Mouse (Mus musculus) A20 (cell line): ENCODE measurements around the gene Ankrd33b.

Experiments
- DNase-seq: peaks from one replicate; pipeline ENCODE4 v3.0.0-alpha.2; 2011; ENCODE audit warnings: low read depth, low spot score

The Ankrd33b gene

DNA sequence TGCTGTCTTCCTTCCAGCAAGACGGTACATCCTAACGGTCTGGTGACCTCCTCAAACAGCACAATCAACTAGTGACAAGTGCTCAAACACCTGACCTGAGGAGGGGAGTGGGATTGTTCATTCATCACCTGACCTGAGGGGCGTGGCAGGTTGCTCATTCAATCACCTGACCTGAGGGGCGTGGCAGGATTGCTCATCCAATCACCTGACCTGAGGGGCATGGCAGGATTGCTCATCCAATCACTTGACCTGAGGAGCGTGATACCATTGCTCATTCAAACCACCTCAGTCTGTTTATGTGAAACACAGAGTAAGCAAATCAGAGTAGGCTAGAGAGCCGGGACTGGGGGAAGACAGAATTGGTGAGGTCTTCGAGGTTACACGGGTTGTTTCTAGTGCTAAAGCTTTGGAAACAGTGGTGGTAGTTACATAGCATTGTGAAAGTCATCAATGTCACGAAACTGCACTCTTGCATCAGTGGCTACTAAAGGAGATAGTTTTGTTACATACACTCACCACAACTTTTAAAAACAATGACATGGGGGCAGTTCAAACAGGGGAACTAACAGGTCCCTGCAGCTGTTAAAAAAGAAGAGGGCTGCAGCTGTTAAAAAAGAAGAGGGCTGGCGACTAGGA, 28.8 kb downstream of the Ankrd33b start:
- peak; percentile 98 for DNase-seq

DNA sequence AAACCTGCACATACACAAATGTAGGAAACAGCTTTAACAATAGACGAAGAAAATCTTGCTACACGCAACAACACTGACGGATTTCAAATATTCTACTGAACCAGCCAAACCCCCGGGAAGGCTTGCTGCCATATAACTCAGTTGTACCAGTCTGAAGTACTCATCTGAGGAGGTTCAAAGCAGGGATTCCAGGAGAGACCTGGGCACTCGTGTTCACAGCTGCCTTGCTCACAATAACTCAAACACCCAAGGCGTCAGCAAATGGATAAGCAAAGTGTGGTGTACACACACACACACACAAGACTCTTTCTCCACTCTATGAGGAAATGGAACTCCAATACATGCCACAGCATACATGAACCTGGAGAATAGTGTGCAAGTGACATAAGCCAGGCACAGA, 29.5 kb downstream of the Ankrd33b start:
- peak; percentile 63 for DNase-seq

GRCm38 (mm10) chr15:31337192-31337741, 30.3 kb downstream of the Ankrd33b start:
- peak; percentile 77 for DNase-seq

- DNase-seq = peak; percentile 84
These were observed 30.8 kb downstream of the Ankrd33b start for GRCm38 (mm10) chr15:31336685-31337084.

DNA sequence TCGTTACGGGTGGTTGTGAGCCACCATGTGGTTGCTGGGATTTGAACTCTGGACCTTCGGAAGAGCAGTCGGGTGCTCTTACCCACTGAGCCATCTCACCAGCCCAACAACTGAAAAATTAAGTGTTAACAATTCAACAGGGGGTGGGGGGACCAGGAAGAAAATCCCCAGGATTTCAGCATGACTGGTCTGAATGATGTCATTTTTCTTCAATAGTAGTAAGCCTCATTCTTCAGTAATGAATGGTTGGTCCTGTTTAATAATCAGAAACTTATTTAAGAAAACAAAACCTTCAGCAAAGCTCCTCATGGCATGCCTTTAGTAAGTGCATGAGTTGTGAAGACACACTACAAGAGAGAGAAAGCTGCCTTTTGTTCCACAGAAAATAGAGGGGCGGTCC, 32.7 kb downstream of the Ankrd33b start:
- no peak for DNase-seq

DNA sequence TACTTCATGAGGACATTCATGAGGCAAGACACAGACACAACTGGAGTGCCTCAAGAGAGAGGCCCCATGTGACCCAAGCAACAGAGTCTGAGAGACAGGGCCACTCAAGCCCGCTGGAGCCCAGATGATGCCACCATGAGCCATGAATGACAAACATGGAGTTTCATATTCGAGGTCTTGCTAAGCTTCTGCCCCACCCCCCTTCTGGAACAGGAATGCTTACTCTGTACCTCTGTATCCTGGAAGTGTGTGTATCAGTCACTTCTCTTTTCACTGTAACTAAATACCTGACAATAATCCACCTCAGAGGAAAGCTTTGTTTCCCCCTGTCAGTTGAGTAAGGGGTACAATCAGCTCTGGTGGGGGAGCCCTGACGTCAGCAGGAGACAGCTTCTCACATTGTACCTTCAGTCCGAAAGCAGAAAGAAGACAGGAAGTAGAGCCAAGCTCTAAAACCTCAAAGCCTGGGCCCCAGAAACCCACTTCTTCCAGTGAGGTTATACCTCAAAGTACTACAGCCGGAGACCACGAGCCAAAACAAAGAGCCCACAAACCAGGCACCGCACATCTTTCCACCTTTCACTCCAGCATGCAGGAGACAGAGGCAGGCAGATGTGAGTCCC, 34.9 kb downstream of the Ankrd33b start:
- peak; percentile 64 for DNase-seq

DNA sequence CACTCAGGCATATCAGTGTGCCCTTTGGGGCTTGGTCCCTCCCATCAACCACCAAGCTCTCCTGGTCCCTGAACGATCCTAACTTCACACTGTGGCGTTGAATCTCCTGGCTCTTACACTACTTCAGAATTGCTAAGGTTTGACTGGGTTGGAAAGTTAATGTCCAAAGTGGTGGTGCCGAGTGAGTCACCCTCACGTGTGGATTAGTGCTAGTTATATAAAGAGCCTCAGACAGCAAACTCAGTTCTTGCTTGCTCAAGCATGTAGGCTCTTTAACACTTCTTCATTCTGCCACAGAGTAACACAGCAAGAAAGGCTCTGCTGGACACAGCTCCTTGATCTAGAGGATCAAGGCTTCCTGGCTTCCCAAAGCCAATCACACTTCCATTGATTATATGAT, 35.8 kb downstream of the Ankrd33b start:
- peak; percentile 70 for DNase-seq

- DNase-seq = no peak
These were observed 39.4 kb downstream of the Ankrd33b start for GRCm38 (mm10) chr15:31328082-31328614.

GRCm38 (mm10) chr15:31325660-31326354, 41.7 kb downstream of the Ankrd33b start:
- no peak for DNase-seq

DNA sequence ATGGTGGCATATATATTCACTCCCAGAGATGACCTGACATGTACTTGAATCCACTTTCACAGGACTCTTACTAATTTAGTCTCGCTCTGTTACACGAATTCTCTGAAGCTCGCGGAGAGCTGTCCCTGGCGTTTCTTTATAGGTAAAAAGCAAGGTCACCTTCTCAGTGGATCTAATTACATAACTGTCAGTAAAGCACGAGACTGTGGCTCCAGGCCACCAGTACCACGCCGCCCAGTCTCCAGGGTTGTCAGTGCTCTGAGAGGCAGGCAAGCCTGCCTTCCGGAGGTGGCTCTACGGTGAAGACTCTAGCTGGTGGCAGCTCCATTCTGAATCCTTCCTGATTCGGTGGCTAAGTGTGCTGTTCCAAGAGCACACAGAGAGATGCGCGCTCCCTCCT, 43.0 kb downstream of the Ankrd33b start:
- no peak for DNase-seq

DNA sequence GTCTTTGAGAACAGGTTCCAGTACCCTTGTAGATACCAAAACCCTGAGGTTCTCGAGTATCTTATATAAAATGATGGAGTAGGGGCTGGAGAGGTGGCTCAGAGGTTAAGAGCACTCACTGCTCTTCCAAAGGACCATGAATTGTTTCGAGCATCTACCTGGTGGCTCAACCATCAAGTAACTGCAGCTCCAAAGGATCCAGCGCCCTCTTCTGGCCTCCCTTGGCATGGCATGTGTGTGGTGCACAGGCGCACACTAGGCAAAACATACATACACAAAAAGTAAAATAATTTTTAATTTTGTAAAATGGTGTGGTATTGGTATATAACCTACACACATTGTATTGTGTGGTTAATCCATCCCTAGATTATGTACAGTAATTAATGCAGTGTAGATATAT, 43.8 kb downstream of the Ankrd33b start:
- peak; percentile 52 for DNase-seq

DNA sequence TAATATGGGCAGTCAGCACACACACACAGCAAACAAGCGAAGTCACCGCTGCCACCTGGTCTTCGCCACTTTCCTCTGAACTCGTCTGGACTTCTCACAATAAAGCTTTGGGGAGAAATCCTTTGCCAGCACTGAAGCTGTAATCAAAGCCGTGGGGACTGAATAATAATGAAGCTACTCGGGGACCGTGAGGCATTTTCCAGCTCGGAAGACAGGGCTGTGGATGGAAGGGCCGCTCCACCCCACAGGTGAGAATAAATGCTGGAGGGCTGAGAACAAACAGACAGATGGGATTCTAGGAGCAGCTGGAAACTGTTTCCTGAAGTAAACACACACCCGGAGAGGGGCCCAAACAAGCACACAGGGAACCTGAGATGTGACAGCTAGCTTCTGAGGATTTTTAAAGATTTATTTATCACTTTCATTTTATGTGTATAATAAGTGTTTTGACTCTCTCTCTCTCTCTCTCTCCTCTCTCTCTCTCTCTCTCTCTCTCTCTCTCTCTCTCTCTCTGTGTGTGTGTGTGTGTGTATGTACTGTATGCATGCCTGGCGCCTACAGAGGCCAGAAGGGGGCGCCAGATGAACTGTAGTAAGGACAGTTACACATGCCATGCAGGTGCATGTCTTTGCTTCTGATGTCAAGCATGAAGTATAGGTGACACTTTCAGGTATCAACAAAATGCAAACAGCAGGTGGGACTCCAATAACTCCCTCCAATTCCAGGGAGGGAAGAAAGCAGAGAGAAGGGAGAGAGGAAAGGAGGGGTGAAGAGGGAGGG, 46.7 kb downstream of the Ankrd33b start:
- peak; percentile 66 for DNase-seq

DNA sequence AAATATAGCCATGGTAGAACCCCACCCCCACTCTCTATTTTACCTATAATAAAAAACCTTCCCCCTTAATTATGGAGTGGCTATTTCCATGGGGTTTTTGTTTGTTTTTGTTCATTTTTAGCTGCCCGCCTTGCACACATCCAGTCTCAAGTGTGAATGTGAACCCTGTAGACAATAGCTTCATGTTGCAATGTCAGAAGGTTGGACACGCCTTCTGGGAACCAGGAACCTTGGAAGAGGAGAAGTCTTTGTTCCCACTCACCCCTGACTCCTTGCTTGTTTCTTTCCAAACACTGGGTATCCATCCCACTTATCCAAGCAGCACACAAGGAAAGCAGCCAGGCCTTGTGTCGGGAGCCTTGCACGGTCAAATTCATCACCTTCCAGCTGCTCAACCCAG, 48.5 kb downstream of the Ankrd33b start:
- DNase-seq = no peak

GRCm38 (mm10) chr15:31318158-31318955, 49.2 kb downstream of the Ankrd33b start:
- no peak for DNase-seq

GRCm38 (mm10) chr15:31317056-31317805, 50.3 kb downstream of the Ankrd33b start:
- DNase-seq = no peak

DNA sequence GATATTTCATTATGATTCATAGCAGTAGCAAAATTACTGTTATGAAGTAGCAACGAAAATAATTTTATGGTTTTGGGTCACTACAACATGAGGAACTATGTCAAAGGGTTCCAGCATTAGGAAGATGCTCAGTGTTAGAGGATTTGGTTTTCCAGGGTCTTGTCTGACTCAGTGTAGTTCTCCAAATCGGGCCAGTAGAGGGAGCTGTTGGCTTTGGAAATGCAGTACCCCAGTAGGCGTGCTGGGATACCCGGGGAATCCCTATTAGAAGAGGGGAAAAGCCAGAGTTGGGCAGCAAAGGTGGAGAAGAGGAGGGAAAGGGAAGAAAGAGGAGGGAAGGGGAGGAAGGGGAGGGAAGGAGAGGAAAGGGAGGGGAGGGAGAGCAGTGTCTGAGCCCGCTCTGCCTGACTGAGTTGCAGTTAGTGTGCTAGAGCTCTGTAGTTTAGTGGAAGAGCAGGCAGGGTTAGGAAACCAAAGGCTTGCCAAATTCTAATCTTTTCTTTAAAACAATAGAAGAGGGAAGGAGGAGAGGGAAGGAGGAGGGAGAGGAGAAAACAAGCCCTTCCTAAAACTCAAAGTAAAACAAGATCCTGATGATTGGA, 51.8 kb downstream of the Ankrd33b start:
- peak; percentile 73 for DNase-seq

GRCm38 (mm10) chr15:31312001-31312400, 55.5 kb downstream of the Ankrd33b start:
- no peak for DNase-seq

- peak; percentile 41 for DNase-seq
These were observed 58.0 kb downstream of the Ankrd33b start for GRCm38 (mm10) chr15:31309526-31309925.

- DNase-seq = no peak
These were observed 60.8 kb downstream of the Ankrd33b start for GRCm38 (mm10) chr15:31306726-31307125.

DNA sequence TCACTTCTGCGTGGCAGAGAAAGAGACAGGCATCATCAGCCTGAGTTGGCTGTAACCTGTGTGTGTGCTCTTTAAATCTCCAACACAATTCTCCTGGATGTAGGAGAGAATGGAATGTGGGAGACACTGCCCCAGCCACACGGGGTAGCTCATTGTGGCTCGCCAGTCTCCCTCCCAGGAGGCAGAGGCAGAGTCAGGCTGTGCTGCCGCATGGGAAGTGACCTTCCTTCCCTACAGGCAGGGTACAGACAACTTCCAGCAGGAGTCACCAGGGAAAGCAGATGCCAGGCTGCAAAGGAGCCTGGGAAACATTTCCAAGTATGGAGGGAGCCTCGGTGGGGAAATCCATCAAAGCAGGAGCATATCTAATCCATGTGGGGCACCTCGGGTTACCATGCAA, 62.3 kb downstream of the Ankrd33b start:
- DNase-seq = no peak
